Mouse (Mus musculus) lung, postnatal 0 days (tissue): ENCODE measurements around the gene Cdc42ep1.

ENCODE experiments used
- CTCF ChIP-seq: IDR thresholded peaks from 2 replicates; pipeline ENCODE4 v1.5.1; 2016; ENCODE audit warnings: antibody characterized with exemption, mild to moderate bottlenecking
- EP300 ChIP-seq: IDR thresholded peaks from 2 replicates; pipeline ENCODE4 v1.6.1; 2016; ENCODE audit warnings: antibody characterized with exemption, mild to moderate bottlenecking, control low read depth

- TF ChIP-seq CTCF (no peak), EP300 (no peak)
These were observed 32.6 kb downstream of the Cdc42ep1 start for GRCm38 (mm10) chr15:78874989-78875388.
